ENCODE assay signal across 24 mouse cellular contexts in genomic region chr11:85213215-85213614, GRCm38 (mm10). TPM values are rescaled to one million over a fixed set of nuclear protein-coding genes. Genes with fewer than 3 reads are reported as not detected.
DNase-seq lines count a peak whose midpoint lies in the region; ATAC-seq and TF ChIP-seq lines count a peak whose summit lies in the region.
"Had no signal": no experiment of that assay in that cellular context is flagged by ENCODE, and none has a peak within 500 bp of the region (broad histone marks: within the 10 kb centered on the region; RNA-seq: fewer than 3 reads in every experiment).

No protein-coding gene starts in this region.

- H3K9me3 ChIP-seq in liver, embryonic 12.5 days (replicated peaks) = no peaks in the 10 kb centered on the region
- H3K9me3 ChIP-seq in liver, postnatal 0 days (ENCODE audit: low read length) = no peaks in the 10 kb centered on the region
- H3K9me3 ChIP-seq in liver, embryonic 14.5 days (ENCODE audit: control insufficient read depth, low read length) = no peaks in the 10 kb centered on the region
- H3K9me3 ChIP-seq: embryonic facial prominence, embryonic 10.5 days; forebrain, embryonic 15.5 days; heart, embryonic 12.5 days; hindbrain, embryonic 12.5 days had no signal

- H3K9ac ChIP-seq in liver, embryonic 12.5 days = no peak overlapping the region
- no peak overlapping the region for H3K9ac ChIP-seq in liver, postnatal 0 days (replicated peaks)
- no peak overlapping the region for H3K9ac ChIP-seq in liver, embryonic 14.5 days (replicated peaks)
- H3K9ac ChIP-seq: forebrain, embryonic 15.5 days; heart, embryonic 12.5 days; hindbrain, embryonic 12.5 days had no signal

- H3K27ac ChIP-seq in liver, embryonic 12.5 days = no peak overlapping the region
- no peak overlapping the region for H3K27ac ChIP-seq in liver, postnatal 0 days (ENCODE audit: low read depth)
- H3K27ac ChIP-seq in liver, embryonic 14.5 days = no peak overlapping the region
- H3K27ac ChIP-seq: embryonic facial prominence, embryonic 10.5 days; forebrain, embryonic 15.5 days; hindbrain, embryonic 12.5 days; hindbrain, postnatal 0 days had no signal

- peaks cover 75% of the 10 kb centered on the region for H3K36me3 ChIP-seq in liver, embryonic 12.5 days
- peaks cover 44% of the 10 kb centered on the region for H3K36me3 ChIP-seq in liver, postnatal 0 days (replicated peaks; ENCODE audit: insufficient read depth, low read length)
- H3K36me3 ChIP-seq in liver, embryonic 14.5 days (replicated peaks; ENCODE audit: control insufficient read depth, insufficient read depth, low read depth) = peaks cover 29% of the 10 kb centered on the region

- H3K4me3 ChIP-seq in liver, embryonic 12.5 days = no peak overlapping the region
- no peak overlapping the region for H3K4me3 ChIP-seq in liver, postnatal 0 days (ENCODE audit: low read depth, low read length)
- no peak overlapping the region for H3K4me3 ChIP-seq in liver, embryonic 14.5 days (ENCODE audit: insufficient read depth in 1 of 2, low read depth in 2 of 2, low read length in 2 of 2)
- H3K4me3 ChIP-seq: embryonic facial prominence, embryonic 10.5 days; erythroblast, embryonic 14.5 days; forebrain, embryonic 15.5 days; heart, embryonic 12.5 days; hindbrain, embryonic 12.5 days had no signal

- WGBS in liver, embryonic 12.5 days (ENCODE audit: insufficient replicate concordance) = 55% methylated on average over 2 of the region's 2 CpGs
- WGBS in liver, postnatal 0 days (ENCODE audit: insufficient replicate concordance) = 69% methylated on average over 2 of the region's 2 CpGs
- 43% methylated on average over 2 of the region's 2 CpGs for WGBS in liver, embryonic 14.5 days (ENCODE audit: insufficient replicate concordance)

- H3K27me3 ChIP-seq in liver, embryonic 12.5 days (replicated peaks) = no peaks in the 10 kb centered on the region
- no peaks in the 10 kb centered on the region for H3K27me3 ChIP-seq in liver, postnatal 0 days (ENCODE audit: insufficient read depth, low read length)
- no peaks in the 10 kb centered on the region for H3K27me3 ChIP-seq in liver, embryonic 14.5 days (ENCODE audit: control insufficient read depth, insufficient read depth, low read length)
- H3K27me3 ChIP-seq: CH12.LX; forebrain, embryonic 15.5 days; heart, embryonic 12.5 days; hindbrain, embryonic 12.5 days had no signal

- TF ChIP-seq EP300 in liver, postnatal 0 days (IDR thresholded peaks at IDR 0.05; ENCODE audit: low read depth) = no peak
- no peak for TF ChIP-seq EP300 in liver, embryonic 14.5 days (IDR thresholded peaks at IDR 0.05; ENCODE audit: low read depth)

- no peak for TF ChIP-seq CTCF in liver, postnatal 0 days (IDR thresholded peaks at IDR 0.05; ENCODE audit: low read depth)
- TF ChIP-seq CTCF in liver, embryonic 14.5 days (IDR thresholded peaks at IDR 0.05; ENCODE audit: low read depth) = no peak

- peaks cover 11% of the 10 kb centered on the region; the same call in 1 of the 2 replicates for H3K4me1 ChIP-seq in liver, embryonic 12.5 days
- H3K4me1 ChIP-seq in liver, postnatal 0 days (ENCODE audit: insufficient read depth) = no peaks in the 10 kb centered on the region
- H3K4me1 ChIP-seq in liver, embryonic 14.5 days (replicated peaks; ENCODE audit: control insufficient read depth in 2 of 2, insufficient read depth in 2 of 2, low read length in 1 of 2) = peaks cover 0 to 3% of the 10 kb centered on the region in 2 experiments; a peak in 1 of 4 replicates
- H3K4me1 ChIP-seq: embryonic facial prominence, embryonic 10.5 days; forebrain, embryonic 15.5 days; hindbrain, embryonic 12.5 days had no signal

- no peak overlapping the region for H3K4me2 ChIP-seq in liver, embryonic 12.5 days
- no peak overlapping the region for H3K4me2 ChIP-seq in liver, postnatal 0 days (ENCODE audit: low read depth, low read length)
- H3K4me2 ChIP-seq in liver, embryonic 14.5 days (ENCODE audit: low read depth) = no peak overlapping the region
- H3K4me2 ChIP-seq: forebrain, embryonic 15.5 days; heart, embryonic 12.5 days; hindbrain, embryonic 12.5 days had no signal

- peak; percentile 68 for ATAC-seq in liver, embryonic 12.5 days
- no peak for ATAC-seq in liver, postnatal 0 days
- peak; percentile 35; the same call in 1 of the 2 replicates for ATAC-seq in liver, embryonic 14.5 days (ENCODE audit: insufficient read depth)
- ATAC-seq: forebrain, embryonic 15.5 days; hindbrain, postnatal 0 days had no signal

- no peak for DNase-seq in liver, postnatal 0 days
- DNase-seq in c-Kit-positive CD71-positive TER-119-positive erythroid progenitor cells, embryonic 14.5 days (ENCODE audit: low spot score) = peak; percentile 32
- DNase-seq in liver, embryonic 14.5 days (ENCODE audit: low read depth in 3 of 3, low spot score in 3 of 3) = no peak
- DNase-seq in frontal cortex, postnatal 10 days (ENCODE audit: low spot score in 2 of 2) = no peak
- no peak for DNase-seq in ovary, postnatal 10 days (ENCODE audit: low spot score)
- DNase-seq in embryo, embryonic 10 days (ENCODE audit: low spot score) = no peak
- DNase-seq: adrenal gland, adult 8-10 months; adrenal gland, postnatal 36 days; cerebellum, adult 18-20 months; cerebellum, adult 9-11 months; cerebellum, postnatal 36 days; gastrocnemius, postnatal 14 days had no signal

RNA-seq across cellular contexts. Expression of gene Appbp2, which starts 21.7 kb away (rescaled TPM):
- 22.9 and 23.8 TPM in 2 replicates for polyA plus RNA-seq in liver, embryonic 12.5 days (2016; fragmentation: Nextera tagmentation; extraction: Ambion mirVana)
- polyA plus RNA-seq in liver, postnatal 0 days (2015; fragmentation: Nextera tagmentation; extraction: Ambion mirVana) = 9.3 and 9.9 TPM in 2 replicates
- polyA plus RNA-seq in liver, embryonic 14.5 days (2012; rRNA removed) = 5.7 and 7.3 TPM in 2 replicates
- 12.2 and 13.8 TPM in 2 replicates for polyA plus RNA-seq in liver, embryonic 14.5 days (2014; fragmentation: Nextera tagmentation; extraction: Ambion mirVana)

RNA-seq across cellular contexts. Expression of gene 1700125H20Rik, which starts 43.0 kb away (rescaled TPM):
- polyA plus RNA-seq in liver, embryonic 12.5 days (2016; fragmentation: Nextera tagmentation; extraction: Ambion mirVana) = not detected in 2 replicates
- polyA plus RNA-seq in liver, postnatal 0 days (2015; fragmentation: Nextera tagmentation; extraction: Ambion mirVana) = 0.16 and 0.33 TPM in 2 replicates
- not detected in 2 replicates for polyA plus RNA-seq in liver, embryonic 14.5 days (2012; rRNA removed)
- 0.25 TPM in 1 of 2 replicates, not detected in the other for polyA plus RNA-seq in liver, embryonic 14.5 days (2014; fragmentation: Nextera tagmentation; extraction: Ambion mirVana)
- polyA plus RNA-seq: erythroblast, embryonic 14.5 days; forebrain, embryonic 11.5 days; gonadal fat pad, adult 2 months; heart, embryonic 12.5 days; heart, embryonic 16.5 days; intestine, embryonic 14.5 days had no signal
